Mouse (Mus musculus) testis, postnatal 14 days (tissue): ENCODE measurements around the gene Ptpra.

Source experiments
- DNase-seq: peaks from one replicate; pipeline ENCODE4 v3.0.0; 2021; ENCODE audit warnings: low spot score

Gene Ptpra

DNA sequence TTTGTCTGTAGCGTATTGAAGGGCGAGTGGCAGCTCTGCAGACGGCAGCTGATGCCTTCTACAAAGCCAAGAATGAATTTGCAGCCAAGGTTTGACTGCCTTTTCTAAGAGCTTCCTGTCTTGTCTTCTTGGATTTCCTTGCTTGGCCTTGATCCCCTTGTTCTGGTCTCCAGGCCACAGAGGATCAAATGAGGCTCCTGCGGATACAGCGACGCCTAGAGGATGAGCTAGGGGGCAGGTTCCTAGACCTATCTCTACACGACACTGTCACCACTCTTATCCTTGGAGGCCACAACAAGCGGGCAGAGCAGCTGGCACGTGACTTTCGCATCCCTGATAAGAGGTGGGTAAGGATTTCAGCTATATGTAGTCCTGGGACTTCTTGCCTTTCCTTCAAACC lies 7.9 kb upstream of the Ptpra start:
- DNase-seq: no peak

DNA sequence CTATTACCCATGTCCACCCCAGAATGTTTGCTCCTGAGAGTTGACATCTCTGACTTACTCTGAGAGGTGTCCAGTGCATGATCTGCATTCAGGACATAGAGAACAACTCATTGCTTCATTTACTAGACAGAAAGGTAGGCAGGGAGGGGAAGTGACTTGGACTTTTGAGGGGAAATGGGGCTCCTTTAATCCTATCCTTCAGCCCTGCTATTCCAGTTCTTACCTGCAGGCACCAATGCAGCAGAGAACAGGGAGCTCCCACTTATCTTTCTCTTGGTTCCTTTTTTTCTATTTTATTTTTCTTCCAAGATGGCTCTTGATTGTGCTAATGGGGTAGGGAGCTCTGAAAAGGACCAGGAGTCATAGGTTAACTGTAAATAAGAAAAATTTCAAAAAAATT lies 1.6 kb upstream of the Ptpra start:
- no peak for DNase-seq

DNA sequence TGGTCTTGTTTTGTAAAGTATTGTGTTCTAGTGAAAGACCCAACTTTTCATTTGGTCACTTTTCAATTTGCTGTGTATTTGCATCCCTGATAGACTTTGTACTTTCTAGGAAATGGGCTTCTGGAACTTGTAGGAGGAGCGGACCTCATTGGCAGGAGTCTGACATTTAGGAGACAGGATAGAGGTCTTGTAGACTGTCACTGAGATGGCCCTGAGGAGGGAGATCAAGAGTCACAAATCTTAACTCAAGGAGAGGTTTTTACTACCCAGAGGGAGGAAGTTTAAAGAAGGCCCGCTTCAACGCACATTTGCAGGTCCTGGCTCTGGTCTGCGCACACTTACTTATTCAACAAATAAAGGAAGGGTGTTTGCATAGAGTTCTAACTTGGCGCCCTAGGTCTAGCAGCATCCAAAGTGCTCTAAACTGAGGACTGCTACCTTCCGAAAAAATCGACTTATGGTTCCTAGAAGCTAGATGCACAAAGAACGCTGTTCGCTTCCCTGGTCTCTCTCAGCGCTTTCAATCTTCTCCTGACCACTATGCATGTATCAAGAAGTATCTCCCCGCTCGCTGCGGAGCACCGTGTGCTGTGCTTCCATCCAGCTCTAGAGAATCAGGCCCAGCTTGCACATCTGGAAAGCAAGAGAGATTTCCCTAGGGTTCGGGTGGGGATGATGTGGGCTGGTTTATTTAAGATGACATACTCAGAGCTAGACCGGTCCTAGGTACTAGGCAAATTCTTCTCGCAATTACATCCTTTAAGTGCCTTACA lies 871 bp upstream of the Ptpra start:
- DNase-seq: no peak

DNA sequence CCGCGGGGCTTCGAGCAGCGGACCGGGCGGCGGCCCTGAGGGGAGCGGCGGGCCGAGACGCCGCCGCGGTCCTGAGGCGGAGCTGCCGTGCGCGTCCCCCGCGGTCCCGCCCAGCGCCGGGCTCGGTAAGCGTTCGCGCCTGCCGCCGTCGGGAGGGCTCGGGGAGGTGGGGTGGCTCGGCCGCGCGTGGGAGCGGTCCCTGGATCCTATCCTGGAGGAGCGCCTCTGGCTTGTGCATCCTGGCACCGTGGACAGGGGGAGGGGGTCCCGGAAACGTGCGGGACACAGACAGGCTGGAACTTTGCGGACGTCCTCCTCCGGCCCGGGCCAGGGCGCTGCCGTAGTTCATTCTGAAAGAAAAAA lies 337 bp downstream of the Ptpra start:
- peak; percentile 71 for DNase-seq

DNA sequence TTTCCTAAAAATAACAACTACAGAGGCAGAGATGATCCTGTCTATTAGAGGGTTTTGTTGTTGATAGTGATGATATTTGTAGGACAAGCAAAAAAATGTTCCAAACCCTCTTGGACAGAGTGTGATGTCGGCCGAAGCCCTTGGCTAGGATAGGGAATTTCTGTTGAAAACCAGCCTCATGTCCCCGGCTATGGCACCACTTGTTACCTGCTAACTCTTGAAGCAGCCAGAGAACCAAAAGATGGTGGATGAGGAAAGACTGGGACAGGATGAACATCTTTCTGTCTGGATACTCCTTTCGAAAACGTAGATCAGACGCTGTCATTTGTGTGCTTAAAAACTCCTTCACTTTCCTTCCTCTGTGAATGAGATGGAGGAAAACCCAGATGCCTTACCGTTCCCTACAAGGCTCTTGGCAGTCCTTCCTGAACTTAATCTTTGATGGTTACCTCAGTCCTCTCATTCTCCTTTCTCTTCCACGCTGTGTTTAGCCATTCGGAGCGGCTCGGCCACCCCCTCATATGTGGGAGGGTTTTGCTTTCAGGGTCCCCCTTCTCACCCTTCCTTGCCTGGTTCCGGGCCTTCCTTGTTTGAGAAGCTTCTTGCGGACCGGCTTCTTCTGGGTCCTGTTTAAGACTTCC lies 1.1 kb downstream of the Ptpra start:
- DNase-seq: no peak

DNA sequence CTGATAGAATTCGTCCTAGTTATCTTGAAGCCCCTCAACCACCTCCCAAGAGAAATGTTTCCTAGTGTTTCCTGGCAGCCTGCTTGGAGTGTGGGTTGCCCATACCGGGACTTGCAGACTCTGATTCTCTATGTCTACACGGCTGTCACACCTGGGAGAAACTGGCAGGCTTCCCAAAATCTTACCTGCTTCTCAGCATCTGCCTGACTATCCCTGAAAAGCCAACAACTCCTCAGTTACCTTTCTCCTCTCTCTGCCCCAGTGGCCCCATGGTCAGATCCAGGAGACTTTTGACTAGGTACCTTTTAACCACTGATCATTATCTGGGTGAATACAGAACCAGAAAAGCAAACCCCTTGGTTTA lies 1.6 kb downstream of the Ptpra start:
- DNase-seq: no peak

DNA sequence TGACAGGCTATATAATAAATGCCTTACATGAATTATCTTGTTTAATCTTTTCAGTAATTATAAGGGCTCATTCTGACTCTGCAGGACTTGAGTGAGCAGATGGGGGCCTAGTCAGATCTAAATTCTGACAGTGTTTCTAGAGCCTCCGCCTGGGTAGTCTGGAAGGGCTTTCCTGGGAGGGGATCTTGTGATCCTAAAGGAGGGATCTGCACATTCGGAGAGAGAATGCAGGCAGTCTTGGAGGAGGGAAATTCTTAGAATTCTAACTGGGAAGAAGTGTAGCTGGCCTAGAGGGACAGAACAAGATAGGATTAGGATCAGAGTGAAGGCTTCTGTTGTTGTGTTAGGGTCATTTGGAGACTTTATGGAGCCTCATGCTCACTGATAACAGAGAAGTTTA lies 2.2 kb downstream of the Ptpra start:
- DNase-seq: no peak

DNA sequence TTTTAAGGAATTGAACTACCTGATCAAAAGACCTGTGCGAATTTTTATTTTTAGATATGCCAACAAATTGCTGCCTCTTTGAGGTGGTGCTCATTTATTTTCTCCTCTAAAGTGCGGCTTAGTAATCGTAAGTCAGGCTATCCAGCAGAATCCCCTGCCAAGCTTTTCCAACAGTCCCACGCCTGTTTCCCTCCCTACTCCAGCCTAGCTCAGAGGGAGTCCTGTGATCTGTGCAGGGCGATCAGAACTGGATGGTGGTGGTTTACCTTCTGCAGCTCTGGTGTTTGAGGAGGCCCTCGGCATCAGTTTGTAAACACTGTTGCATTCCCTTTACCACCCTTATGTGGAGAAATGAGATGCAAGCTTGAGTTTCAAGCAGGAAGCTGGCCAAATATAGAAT lies 3.3 kb downstream of the Ptpra start:
- DNase-seq: no peak

DNA sequence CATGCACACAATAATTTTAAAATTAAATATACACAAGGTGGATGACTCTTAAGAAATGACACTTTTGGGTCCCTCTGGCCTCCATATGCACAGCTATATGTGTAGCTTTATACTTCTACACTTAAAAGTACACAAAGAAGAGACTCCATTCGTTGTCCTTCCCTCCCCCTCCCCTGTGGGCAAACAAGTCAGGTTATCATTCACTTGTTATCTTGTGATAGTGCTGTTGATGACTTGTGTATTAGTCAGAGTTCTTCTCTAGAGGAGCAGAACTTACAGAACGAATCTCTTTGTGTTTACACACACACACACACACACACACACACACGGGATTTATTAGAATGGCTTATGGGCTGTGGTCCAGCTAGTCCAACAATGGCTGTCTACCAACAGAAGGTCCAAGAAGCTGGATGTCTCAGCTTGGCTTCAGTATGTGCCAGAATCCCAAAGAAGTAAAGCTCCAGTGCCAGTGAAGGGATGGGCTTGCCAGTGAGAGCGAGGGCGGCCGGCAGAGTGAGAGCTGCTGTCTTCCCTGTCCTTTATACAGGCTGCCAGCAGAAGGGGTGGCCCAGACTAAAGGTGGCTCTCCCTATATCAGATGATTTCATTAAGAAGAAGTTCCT lies 4.8 kb downstream of the Ptpra start:
- DNase-seq: no peak

DNA sequence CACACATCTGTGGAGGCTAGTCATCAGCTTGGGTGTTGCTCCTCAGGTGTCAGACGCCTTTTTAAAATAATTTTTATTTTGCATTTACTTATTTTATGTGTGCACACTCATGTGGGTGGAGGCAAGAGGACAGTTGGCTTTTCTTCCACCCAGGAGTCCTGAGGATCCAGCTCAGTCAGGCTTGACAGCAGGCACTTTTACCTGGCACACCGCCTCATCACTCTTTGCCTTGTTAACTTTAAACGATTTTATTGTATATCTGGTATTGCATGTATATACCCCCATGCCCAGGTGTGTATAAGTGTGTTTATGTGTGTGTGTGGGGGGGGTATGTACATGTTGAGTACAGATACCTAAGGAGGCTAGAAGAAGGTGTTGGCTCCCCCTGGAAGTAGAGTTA lies 7.8 kb downstream of the Ptpra start:
- DNase-seq: no peak

DNA sequence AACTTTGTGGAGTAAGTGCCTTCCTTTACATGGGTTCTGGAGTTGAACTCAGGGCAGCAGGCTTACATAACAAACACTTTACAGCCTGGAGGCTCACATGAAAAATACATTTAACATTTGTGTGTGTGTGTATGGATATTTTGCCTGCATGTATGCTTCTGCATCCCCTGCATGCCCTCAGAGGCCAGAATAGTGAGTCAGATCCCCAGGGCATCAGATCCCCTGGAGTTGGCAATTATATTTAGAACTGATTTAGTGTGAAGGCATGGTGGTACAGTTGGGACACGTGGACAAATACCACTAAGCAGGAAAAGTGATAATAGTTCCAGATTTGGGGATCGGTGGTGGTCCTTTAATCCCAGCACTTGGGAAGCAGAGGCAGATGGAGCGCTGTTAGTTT lies 9.5 kb downstream of the Ptpra start:
- no peak for DNase-seq

DNA sequence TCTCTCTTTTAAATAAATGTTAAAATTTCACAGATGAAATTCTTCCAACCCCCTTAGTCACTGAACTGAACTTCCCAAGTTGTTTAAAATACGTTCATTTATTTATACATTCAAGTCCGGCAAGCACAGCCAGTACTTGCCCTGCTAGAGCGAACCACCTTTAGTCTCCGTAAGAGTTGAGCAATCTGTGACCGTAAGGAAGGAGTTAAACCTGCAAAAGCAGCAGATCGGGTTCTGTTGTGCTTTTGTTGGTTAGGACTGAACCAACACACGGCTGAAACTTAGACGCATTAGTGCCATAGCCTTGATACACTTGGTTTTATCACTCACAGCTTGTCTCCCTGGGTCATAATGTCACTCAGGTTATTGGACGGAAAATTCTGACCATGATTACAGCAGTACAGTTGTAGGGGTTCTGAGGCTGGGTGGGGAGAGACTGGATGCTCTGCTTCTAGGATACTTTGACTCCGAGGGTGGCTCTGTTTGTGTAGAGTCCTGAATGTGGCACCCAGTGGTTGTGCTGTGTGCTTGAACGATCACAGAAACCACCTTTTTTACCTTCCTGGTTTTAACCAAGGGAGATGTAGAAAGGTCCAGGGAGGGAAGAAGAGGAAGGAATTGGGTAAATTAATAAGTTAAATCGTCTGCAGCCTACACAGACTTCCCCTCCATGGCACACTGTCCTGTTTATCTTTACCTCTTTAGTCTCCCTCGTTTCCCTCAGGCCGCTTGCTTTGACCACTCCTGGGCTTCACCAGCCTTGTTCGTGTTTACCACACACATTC lies 11.4 kb downstream of the Ptpra start:
- no peak for DNase-seq

DNA sequence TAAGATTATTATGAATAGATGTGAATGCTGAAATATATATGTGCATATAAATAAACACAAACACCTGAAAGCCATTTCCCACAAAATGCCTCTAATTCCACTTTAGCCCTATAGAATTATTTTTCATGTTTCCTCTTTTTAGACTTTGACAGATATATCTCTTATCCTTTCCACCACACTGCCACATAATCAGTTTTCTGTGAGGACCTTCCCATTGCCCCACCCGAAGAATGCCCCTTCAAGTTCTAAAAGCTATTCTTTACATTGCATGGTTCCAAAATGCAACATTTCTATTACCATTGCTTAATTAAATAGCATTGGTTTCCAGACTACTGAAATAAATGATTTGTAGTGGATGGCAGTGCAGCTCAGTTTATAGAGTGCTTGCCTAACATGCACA lies 16.4 kb downstream of the Ptpra start:
- DNase-seq: no peak

DNA sequence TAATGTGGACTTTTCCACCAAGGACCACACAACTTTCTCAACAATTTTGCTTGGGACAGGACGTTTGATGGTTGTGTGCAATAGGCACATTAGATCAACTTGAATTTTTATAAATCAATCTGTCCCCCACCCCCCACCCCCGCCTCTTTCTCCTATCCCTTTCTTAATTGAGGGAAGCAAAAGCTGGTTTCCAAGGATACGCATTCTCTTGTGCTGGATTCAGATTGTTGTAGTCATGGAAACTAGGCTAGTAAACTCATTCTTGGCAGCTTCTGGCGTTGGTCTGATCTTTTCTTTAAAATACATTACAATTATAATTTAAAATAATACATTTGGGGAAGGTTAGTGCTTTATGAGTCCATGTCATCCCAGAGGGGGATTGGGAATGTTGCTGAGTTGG lies 19.3 kb downstream of the Ptpra start:
- DNase-seq: no peak

DNA sequence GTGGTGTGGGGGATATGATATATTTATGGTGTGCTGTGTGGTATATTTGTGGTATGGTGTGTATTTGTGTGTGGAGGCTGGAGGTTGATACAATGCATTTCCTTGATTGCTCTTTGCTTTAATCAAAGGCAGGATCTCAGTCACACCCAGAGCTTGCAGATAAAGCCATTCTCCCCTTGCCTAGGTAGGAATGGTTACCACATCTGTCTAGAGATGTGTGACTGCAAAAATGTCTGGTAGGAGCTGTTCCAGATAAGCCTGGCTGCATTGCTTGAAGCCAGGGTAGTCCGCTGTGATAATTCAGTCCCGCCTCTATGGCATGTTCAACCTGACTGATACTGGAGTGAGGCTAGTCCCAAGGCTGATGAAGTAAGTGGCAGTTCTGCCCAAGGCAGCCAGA lies 19.9 kb downstream of the Ptpra start:
- DNase-seq: no peak

DNA sequence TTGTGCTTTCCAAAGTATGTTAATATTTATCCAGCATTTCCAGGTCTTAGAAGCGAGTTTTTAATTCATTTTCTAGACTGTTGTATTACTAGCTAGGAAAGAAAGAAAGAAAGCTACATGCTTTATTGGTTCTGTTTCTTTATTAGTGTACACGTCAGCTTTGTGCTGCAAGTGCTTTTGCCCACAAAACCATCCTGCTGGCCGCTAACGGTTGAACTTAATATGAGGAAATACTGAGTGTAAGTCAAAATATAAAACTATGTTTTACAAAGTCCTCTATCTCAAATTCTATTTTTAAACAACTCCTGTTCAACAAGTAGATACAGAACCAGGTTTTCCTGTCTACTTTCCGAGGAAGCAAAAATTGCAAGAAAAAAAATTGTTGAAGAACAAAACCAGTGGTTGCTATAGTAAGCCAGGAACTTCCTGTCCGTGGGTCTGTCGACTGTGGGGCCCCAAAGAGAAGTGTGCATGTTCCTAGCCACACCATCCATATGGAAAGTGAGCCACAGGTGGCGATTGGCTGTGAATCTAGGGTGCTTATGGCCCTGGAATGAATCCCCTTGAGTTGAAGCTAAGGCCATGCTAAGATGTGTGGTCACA lies 22.9 kb downstream of the Ptpra start:
- DNase-seq: no peak

DNA sequence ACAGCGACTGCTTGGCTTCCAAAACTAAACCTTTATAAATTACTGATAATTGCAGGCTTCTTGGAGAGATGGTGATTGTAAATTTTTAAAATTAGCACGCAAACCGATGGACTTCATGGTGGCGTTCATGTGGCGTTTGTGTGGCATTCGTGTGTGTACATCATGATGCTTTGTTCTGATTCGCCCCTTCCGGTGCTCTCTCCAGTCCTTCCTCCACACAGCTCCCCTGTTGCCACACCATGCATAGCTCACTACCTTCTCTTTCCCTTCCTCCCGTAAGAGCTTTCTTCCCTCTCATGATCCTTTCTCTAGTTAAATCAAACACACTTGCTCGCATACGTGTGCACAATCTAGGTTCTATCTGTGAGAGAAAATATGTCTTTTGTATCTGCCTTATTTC lies 25.7 kb downstream of the Ptpra start:
- no peak for DNase-seq

DNA sequence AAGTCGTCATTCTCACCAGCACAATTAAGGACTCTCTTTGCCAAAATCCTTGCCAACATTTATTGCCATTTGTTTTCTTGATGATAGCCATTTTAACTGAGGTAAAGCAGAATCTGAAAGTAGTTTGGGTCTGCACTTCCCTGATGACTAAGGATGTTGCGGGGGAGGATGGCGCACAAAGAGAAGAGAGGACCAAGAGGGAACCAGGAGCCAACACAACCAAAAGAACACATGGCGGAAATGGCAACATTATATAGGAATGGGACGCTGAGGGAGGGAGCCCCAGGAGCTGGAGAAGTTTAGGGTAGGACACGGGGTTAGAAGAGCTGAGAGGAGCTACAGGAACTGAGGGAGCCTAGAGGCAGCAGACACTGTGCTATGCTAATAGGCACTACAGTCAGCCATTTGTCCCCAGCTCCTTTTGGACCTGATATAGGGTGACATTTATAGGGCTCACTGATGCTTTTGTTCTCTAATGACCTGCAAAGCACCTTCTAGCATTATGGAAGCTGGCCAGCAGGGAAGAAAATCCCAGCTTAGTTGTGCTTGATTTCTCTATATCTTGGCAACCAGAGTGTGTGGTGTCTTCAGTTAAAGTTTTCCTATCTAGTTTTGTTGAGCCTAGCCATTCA lies 26.7 kb downstream of the Ptpra start:
- DNase-seq: no peak

DNA sequence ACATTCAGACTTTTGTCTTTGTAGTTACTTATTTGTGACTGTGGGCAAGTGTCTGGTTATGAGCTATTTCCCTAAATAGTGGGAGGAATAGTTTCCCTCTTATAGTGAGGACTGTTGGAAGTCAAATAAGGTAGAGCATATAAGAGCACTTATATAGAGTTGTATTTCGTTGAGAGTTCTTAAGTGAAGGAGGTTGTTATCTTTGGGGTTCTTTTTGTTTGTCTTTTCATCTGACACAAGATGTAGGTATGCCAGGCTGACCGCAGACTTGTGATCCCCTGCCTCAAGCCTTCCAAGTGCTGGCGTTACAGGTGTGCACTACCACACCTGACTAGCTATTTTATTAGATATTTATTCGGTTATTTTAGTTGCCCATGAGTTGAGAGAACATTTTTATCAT lies 32.1 kb downstream of the Ptpra start:
- DNase-seq: no peak

DNA sequence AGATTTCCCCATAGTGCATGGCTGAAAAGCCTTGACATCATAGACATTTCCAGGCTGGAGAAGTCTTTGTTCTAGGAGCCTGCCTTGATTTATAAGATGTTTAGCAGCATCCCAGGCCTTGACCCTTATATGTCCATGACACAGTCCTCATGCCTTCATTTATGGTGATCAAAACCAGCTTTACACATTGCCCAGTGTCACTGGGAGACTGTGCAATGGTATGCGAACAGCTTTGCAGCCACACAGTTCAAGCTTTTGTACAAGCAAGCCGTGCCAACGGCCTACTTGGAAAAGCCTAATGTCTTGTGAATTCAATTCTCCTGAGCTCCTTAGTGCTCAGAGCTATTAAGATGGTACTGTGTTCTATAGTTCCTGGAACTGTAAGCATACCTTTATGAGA lies 32.6 kb downstream of the Ptpra start:
- DNase-seq: no peak

DNA sequence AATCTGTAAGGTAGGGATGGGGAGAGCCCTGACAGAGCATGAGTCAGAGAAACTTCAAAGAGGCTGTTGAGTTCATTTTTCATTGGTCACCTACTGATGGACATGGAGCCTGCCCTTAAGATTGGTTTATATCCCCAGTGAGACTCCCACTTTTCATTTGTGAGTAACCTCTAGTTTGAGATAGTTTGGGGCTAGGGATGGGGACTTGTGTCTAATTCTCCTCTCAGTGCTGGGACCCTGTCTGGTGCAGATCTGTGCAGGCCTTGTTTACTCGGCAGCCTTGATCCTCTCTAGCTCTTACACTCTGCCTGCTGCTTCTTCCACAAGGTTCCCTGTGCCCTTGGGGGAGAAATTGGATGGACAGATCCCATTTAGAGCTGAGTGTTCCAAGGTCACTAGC lies 34.1 kb downstream of the Ptpra start:
- DNase-seq: no peak

DNA sequence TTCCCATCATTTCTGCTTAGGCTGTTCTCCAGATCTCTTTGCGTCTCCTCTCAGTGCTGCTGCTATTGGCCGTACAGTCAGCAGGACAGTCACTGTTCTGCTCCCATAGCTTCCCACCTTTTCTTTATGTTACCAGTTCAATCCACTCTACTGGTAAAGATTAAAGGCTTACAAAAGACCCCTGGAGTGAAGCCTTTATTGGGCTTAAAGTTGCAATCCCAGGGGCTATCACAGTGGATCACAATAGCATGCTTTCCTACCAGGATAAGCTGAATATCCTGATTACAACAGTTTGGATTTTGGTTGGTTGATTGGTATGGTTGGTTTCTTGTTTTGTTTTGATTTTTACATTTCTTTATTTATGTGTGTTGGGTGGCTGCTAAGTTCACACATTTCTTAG lies 37.9 kb downstream of the Ptpra start:
- no peak for DNase-seq
